Mouse (Mus musculus) neural tube, postnatal 0 days (tissue): ENCODE measurements around the gene Pcnx2. TPM values are rescaled to one million over a fixed set of nuclear protein-coding genes. Genes with fewer than 3 reads are reported as not detected.

ENCODE experiments used
- polyA plus RNA-seq: library from polyadenylated mRNA; unstranded; fragments of >200 nt; fragmentation: Nextera tagmentation; extraction: Ambion mirVana; gene quantifications from 2 replicates; pipeline ENCODE4 v1.2.1, GENCODE M21; 2015

Pcnx2 gene
- polyA plus RNA-seq, result 3.3 and 3.9 TPM in 2 replicates

DNA sequence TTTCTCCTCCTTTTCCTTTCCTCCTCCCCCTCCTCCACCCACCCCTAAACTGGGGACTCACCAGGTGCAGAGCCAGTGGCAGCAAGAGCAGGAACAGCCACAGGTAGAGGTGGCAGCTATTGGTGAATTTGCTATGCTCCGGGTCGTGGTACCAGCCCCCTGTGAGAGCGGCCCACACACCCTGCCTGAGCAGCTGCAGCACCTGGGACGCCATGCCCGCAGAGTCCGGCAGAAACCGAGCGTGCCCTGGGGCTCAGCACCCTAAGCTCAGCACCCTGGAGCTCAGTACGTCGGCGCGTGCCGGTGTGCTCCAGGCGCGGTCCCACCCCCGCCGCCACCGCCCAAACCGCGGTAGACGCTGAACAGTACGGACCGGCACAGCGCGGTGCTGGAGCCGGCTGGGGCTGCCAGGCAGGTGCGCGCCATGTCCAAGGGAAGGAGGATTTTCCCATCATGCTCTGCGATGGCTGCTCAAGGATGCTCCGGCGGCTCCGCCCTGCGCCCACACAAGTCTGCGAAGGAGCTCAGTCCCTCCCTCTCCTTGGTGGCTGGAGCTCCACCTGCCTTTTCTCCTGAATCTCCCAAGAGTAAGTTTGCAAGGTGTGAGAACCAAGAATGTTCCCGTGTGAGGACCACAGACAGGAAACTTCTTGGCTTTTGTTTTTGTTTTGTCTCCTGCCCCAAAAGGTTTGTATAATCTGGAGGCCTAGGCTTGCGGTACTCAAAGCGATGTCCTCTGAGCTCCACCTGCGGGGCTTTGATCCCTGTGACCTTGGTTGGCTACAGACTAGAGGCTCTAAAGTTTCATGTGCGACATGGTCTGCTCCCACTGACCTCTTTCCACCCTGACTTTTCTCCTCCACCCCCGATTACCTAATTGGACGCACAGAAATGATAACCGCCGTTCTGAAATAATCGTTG lies at the start of gene Pcnx2:
TSS of gene Pcnx2 (minus strand) at position 450 of the 921 bp plus-strand sequence.

DNA sequence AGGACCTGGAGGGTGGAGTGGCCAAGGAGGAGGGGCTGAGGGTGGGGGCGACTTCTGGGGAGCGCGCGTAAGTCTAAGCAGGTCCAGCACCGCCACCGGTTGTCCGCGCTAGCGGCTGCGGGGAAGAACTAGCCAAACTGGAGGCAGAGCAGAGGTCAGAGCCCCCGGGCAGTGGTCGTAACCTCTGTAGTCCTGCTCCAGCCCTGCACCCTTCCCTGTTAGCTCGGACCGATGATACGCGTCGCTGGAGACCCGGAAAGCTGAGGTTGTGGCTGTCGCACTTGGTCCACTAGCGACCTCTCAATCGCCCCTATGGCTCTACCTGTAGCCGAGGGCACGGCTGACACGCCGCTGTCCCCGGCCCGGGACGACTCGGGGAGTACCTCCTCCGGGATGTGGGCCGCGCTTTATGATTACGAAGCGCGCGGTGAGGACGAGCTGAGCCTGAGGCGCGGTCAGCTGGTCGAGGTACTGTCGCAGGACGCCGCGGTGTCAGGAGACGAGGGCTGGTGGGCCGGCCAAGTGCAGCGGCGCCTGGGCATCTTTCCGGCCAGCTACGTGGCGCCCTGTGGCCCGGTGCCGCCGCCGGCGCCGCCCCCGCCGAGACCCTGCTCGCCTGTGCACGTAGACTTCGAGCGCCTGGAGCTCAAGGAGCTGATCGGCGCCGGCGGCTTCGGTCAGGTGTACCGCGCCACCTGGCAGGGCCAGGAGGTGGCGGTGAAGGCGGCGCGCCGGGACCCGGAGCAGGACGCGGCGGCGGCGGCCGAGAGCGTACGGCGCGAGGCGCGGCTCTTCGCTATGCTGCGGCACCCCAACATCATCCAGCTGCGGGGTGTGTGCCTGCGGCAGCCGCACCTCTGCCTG lies 12.5 kb upstream of the Pcnx2 start, which contains the start of gene Map3k21:
TSS of gene Map3k21 (plus strand) at position 86 of the 864 bp plus-strand sequence.

DNA sequence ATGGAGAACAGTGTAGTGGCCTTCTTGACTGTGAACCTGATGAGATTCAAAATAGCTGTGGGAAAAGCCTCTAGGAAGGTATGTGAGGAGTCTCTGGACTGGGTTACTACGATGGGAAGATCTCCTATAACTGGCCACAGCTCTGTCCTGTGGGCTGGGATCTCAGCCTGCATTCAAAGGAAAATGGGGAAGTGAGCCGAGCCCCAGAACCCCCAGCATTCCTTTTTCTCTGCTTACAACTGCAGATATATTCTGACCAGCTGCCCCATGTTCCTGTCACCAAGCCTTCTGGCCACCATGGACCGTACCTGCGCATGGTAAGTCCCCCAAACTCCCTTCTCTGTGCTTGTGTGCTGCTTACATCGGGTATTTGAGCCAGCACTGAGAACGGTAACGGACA lies 168.4 kb downstream of the Pcnx2 start, which contains the start of gene Ntpcr:
TSS of gene Ntpcr (plus strand) at position 218 of the 400 bp plus-strand sequence.

Other genes with a start within 250 kb of the Pcnx2 start
- gene Map10, start 228.5 kb downstream of the Pcnx2 start, polyA plus RNA-seq, result 5.1 and 5.4 TPM in 2 replicates
- gene Ntpcr, start 168.4 kb downstream of the Pcnx2 start, polyA plus RNA-seq, result 42.5 and 44.2 TPM in 2 replicates
- 0.75 and 0.98 TPM in 2 replicates for gene Map3k21, start 12.1 kb upstream of the Pcnx2 start, polyA plus RNA-seq
- 35.7 and 37.1 TPM in 2 replicates for gene Kcnk1, start 96.9 kb upstream of the Pcnx2 start, polyA plus RNA-seq